Mouse (Mus musculus) liver, adult (tissue): ENCODE results near the gene Tiam1.

Source experiments
- GATA4 ChIP-seq: IDR thresholded peaks from 2 replicates; pipeline ENCODE4 v1.6.1; 2014; ENCODE audit warnings: mild to moderate bottlenecking, low read length; ENCODE audit not compliant: insufficient replicate concordance

The Tiam1 gene

GRCm38 (mm10) chr16:89980075-89980744 is 163.4 kb downstream of the Tiam1 start:
- TF ChIP-seq GATA4, result no peak

- no peak for TF ChIP-seq GATA4
These were observed 168.1 kb downstream of the Tiam1 start for GRCm38 (mm10) chr16:89975441-89975840.

GRCm38 (mm10) chr16:89973814-89974712 is 169.5 kb downstream of the Tiam1 start:
- TF ChIP-seq GATA4, result no peak

GRCm38 (mm10) chr16:89972854-89973487 is 170.6 kb downstream of the Tiam1 start:
- no peak for TF ChIP-seq GATA4

GRCm38 (mm10) chr16:89972018-89972417 is 171.6 kb downstream of the Tiam1 start:
- no peak for TF ChIP-seq GATA4

- no peak for TF ChIP-seq GATA4
These were observed 175.5 kb downstream of the Tiam1 start for GRCm38 (mm10) chr16:89968058-89968457.

- no peak for TF ChIP-seq GATA4
These were observed 180.7 kb downstream of the Tiam1 start for GRCm38 (mm10) chr16:89962876-89963275.

GRCm38 (mm10) chr16:89960904-89961303 is 182.7 kb downstream of the Tiam1 start:
- TF ChIP-seq GATA4, result no peak

- TF ChIP-seq GATA4, result no peak
These were observed 183.2 kb downstream of the Tiam1 start for GRCm38 (mm10) chr16:89960186-89960878.

- TF ChIP-seq GATA4, result no peak
These were observed 184.6 kb downstream of the Tiam1 start for GRCm38 (mm10) chr16:89958982-89959381.

- TF ChIP-seq GATA4, result no peak
These were observed 185.5 kb downstream of the Tiam1 start for GRCm38 (mm10) chr16:89958030-89958429.

- TF ChIP-seq GATA4, result no peak
These were observed 189.0 kb downstream of the Tiam1 start for GRCm38 (mm10) chr16:89954525-89954924.

- no peak for TF ChIP-seq GATA4
These were observed 189.5 kb downstream of the Tiam1 start for GRCm38 (mm10) chr16:89954114-89954513.

- TF ChIP-seq GATA4, result no peak
These were observed 190.7 kb downstream of the Tiam1 start for GRCm38 (mm10) chr16:89952821-89953220.

GRCm38 (mm10) chr16:89950754-89951153 is 192.8 kb downstream of the Tiam1 start:
- TF ChIP-seq GATA4, result no peak
